Comparison of ENCODE assay signal across 8 mouse cellular contexts in the genomic region with DNA sequence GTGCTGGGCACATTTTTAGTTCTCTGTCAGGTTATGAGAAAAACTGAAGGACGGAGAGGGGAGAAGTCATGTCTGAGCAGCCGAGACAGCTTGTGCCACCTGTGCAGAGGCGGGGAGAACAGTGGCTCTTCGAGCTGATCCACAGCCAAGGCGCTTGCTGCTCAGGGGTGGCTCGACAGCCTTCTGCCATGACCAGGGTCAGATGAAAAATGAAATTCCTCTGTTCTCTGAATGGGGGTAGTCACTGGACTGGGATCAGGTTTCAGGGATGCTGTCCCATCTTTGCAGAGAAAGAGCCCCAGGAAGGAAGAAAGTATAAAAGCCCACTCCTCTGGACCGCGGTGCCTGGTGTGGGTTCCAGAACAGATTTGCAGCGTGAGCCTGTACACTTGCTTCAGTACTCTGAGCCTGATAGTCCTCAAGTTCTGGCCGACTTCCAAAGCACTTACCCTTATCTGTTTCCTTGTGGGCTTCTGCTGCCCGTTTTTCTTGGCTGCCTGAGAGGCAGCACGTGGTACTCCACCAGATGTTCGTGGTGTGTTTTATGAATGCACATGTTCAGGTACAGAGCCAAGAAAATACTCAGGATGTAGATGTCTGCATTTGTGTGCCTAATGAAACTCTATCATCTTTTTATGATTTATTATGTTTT. TPM values are rescaled to one million over a fixed set of nuclear protein-coding genes. Genes with fewer than 3 reads are reported as not detected.
DNase-seq lines count a peak whose midpoint lies in the region; ATAC-seq lines count a peak whose summit lies in the region.

No protein-coding gene starts in this region.

- ATAC-seq in neural tube, embryonic 15.5 days (ENCODE audit: low FRiP score) = peak; percentile 70; the same call in 1 of the 2 replicates

- intact Hi-C loops in left cerebral cortex, postnatal 4 days (cut with DNase I) = no loop called here

- no peak overlapping the region for H3K4me3 ChIP-seq in neural tube, embryonic 15.5 days (replicated peaks)

- H3K36me3 ChIP-seq in neural tube, embryonic 15.5 days = no peaks in the 10 kb centered on the region

- H3K4me2 ChIP-seq in neural tube, embryonic 15.5 days = no peak overlapping the region

- H3K27me3 ChIP-seq in neural tube, embryonic 15.5 days (replicated peaks) = no peaks in the 10 kb centered on the region

- no peaks in the 10 kb centered on the region for H3K9me3 ChIP-seq in neural tube, embryonic 15.5 days (replicated peaks)

- peak; percentile 56 for DNase-seq in left cerebral cortex, postnatal 4 days
- no peak for DNase-seq in left cerebral cortex, adult 9 months (ENCODE audit: low spot score in 2 of 2)
- DNase-seq in adrenal gland, postnatal 36 days = peak; percentile 38 to 74
- peak; percentile 86 to 91 for DNase-seq in heart, adult 18-20 months
- DNase-seq in kidney, postnatal 25 days = peak; percentile 55 to 62
- DNase-seq in layer of hippocampus, postnatal 14 days (ENCODE audit: low spot score in 2 of 2) = no peak
- DNase-seq in frontal cortex, postnatal 25 days (ENCODE audit: low spot score in 2 of 2) = no peak

- H3K9ac ChIP-seq in neural tube, embryonic 15.5 days (replicated peaks) = no peak overlapping the region

- H3K27ac ChIP-seq in neural tube, embryonic 15.5 days (replicated peaks) = 0 out of 2 replicates have a peak overlapping the region, but pooled peaks have one; percentile 33

- H3K4me1 ChIP-seq in neural tube, embryonic 15.5 days = 0 out of 2 replicates have a peak, but pooled peaks cover 9% of the 10 kb centered on the region

- 65% methylated on average over 13 of the region's 13 CpGs for WGBS in neural tube, embryonic 15.5 days

RNA-seq across cellular contexts. Expression of gene Ak4, which starts 20.8 kb away (rescaled TPM):
- total RNA-seq in left cerebral cortex, postnatal 4 days (2021) = 10 to 100 TPM; 10.2 to 11.8 TPM
- total RNA-seq in adrenal gland, postnatal 36 days (2021) = 1 to 10 TPM; 5.9 to 6.4 TPM
- 10 to 100 TPM; 31.6 to 40.8 TPM for total RNA-seq in heart, adult 18-20 months (2021)
- polyA plus RNA-seq in neural tube, embryonic 15.5 days (2015; fragmentation: Nextera tagmentation; extraction: Ambion mirVana) = 7.4 and 7.8 TPM in 2 replicates
- total RNA-seq in layer of hippocampus, postnatal 14 days (2021) = 10 to 100 TPM; 50.0 to 61.6 TPM

RNA-seq across cellular contexts. Expression of gene Dnajc6, which starts 56.6 kb away (rescaled TPM):
- total RNA-seq in left cerebral cortex, postnatal 4 days (2021) = 100 to 1,000 TPM; 176 to 180 TPM
- total RNA-seq in adrenal gland, postnatal 36 days (2021) = 1 to 10 TPM; 3.3 to 5.2 TPM
- total RNA-seq in heart, adult 18-20 months (2021) = under 1 TPM; 0.51 to 0.74 TPM
- 51.7 and 57.4 TPM in 2 replicates for polyA plus RNA-seq in neural tube, embryonic 15.5 days (2015; fragmentation: Nextera tagmentation; extraction: Ambion mirVana)
- total RNA-seq in layer of hippocampus, postnatal 14 days (2021) = 100 to 1,000 TPM; 318 to 332 TPM

Comparison
In these comparisons a context has a peak if more than half of its experiments do, and no peak if none do; other contexts are left out.
1. DNase-seq: peak in left cerebral cortex, postnatal 4 days (single experiment), adrenal gland, postnatal 36 days (2 of 2), heart, adult 18-20 months (2 of 2) and kidney, postnatal 25 days (2 of 2); none in left cerebral cortex, adult 9 months (0 of 2), layer of hippocampus, postnatal 14 days (0 of 2) and frontal cortex, postnatal 25 days (0 of 2).
2. RNA of gene Dnajc6, which starts 56.6 kb away (total RNA-seq): 318 to 332 TPM in layer of hippocampus, postnatal 14 days and 176 to 180 TPM in left cerebral cortex, postnatal 4 days; 3.3 to 5.2 TPM in adrenal gland, postnatal 36 days and 0.51 to 0.74 TPM in heart, adult 18-20 months; every median in the first group is over 10 times any median in the second.